Mouse (Mus musculus): Measurements from ENCODE around the gene Tex48. TPM values are rescaled to one million over a fixed set of nuclear protein-coding genes. Genes with fewer than 3 reads are reported as not detected.

Tex48 gene
- total and polyA plus RNA-seq, 3 experiments = not detected

DNA sequence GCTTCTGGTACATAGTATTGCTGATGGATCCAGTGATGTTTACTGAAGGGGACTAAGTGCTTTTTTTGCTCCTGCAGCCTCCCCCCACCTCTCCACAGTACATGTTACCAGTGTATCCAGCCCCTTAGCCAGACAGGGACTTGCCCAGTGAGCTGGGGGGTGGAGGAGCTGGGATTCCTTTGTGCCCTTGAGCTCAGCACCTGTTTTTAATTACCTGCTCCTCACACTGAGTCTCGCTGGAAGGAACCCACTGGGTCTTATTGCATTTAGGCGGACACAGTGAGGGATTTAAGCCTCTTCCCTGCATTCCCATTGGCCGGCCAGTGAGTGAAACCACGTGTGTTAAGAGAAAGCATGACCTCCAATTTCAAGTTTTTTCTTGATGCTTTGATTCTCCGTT lies 39.6 kb downstream of the Tex48 start:
- Histone ChIP-seq H3K4me3 (ENCODE audit: control insufficient read depth in 1 of 2, insufficient read depth in 1 of 2, low read depth in 2 of 2, low read length in 2 of 2) (no peak overlapping the region), H3K27ac (ENCODE audit: control insufficient read depth, low read depth, low read length) (no peak overlapping the region), H3K4me1 (ENCODE audit: control insufficient read depth in 1 of 2, insufficient read depth in 2 of 2, low read length in 2 of 2) (no peaks in the 10 kb centered on the region), H3K9ac (ENCODE audit: control insufficient read depth, low read depth, low read length, poor library complexity, severe bottlenecking) (no peak overlapping the region), H3K9me3 (replicated peaks; ENCODE audit: insufficient read depth, low read length) (no peaks in the 10 kb centered on the region), H3K36me3 (ENCODE audit: control insufficient read depth in 1 of 2, insufficient read depth in 2 of 2, low read length in 2 of 2) (no peaks in the 10 kb centered on the region), H3K27me3 (ENCODE audit: control insufficient read depth in 1 of 2, insufficient read depth in 2 of 2, low read length in 2 of 2) (no peaks in the 10 kb centered on the region), H3K79me2 (ENCODE audit: control insufficient read depth, insufficient read depth, low read length, poor library complexity) (no peaks in the 10 kb centered on the region)
- TF ChIP-seq ETS1 (IDR thresholded peaks at IDR 0.05; ENCODE audit: low read depth, low read length) (no peak), POLR2AphosphoS2 (IDR thresholded peaks at IDR 0.05; ENCODE audit: low read length) (no peak), UBTF (IDR thresholded peaks at IDR 0.05; ENCODE audit: borderline replicate concordance, insufficient read depth, low read depth, low read length) (no peak), NELFE (IDR thresholded peaks at IDR 0.05; ENCODE audit: low read depth, low read length) (no peak), ZMIZ1 (IDR thresholded peaks at IDR 0.05; ENCODE audit: low read depth, low read length) (no peak), MYB (IDR thresholded peaks at IDR 0.05; ENCODE audit: low read depth, low read length) (no peak), ELF1 (IDR thresholded peaks at IDR 0.05; ENCODE audit: low read depth, low read length) (no peak), POLR2A (IDR thresholded peaks at IDR 0.05; ENCODE audit: control insufficient read depth in 1 of 2, insufficient read depth in 1 of 2, low read depth in 1 of 2, low read length in 2 of 2, poor library complexity in 1 of 2) (no peak), KAT2A (conservative IDR thresholded peaks at IDR 0.05; ENCODE audit: low read depth, low read length) (no peak), CHD2 (IDR thresholded peaks at IDR 0.05; ENCODE audit: low read length) (no peak), RCOR1 (IDR thresholded peaks at IDR 0.05; ENCODE audit: low read depth, low read length) (no peak)
- DNase-seq (ENCODE audit: low read depth, low spot score) = no peak

DNA sequence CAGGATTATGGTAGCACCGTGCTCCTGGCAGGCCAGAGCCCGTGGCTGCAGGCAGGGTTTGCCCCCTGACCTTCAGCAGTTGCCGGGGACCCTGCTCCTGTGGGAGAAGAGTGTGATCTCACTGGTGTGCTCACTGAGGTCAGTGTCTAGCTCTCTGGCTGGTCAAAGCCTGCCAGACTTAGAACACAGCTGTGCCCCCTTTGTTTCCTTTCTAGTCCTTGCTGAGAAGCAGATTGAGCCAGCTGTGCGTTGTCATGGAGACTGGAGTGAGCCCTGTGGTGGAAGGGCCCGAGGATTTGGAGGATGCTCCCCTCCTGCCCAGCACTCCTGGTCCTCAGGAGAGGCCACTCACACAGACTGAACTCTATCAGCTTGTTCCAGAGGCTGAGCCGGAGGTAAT lies 42.1 kb downstream of the Tex48 start:
- H3K36me3 ChIP-seq (ENCODE audit: control insufficient read depth in 1 of 2, insufficient read depth in 2 of 2, low read length in 2 of 2) = no peaks in the 10 kb centered on the region

DNA sequence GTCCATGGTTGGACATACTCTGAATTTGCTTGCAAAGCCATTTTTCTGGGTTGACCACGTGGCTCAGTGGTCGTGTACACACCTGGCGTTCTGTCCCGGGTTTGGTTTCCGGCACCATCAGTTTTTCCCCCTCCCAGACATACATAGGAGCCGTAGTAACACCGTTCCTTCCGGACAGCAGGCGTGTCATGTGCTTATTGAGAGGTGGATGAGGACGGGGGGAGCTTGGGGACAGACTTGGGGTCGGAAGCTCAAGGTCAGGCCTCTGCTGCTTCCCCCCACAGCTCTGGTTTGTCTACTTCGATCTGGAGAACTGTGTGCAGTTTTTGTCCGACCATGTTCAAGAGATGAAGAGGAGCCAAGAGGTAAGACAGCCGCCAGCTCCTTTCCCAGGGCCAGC lies 42.6 kb downstream of the Tex48 start:
- no peaks in the 10 kb centered on the region for H3K36me3 ChIP-seq (ENCODE audit: control insufficient read depth in 1 of 2, insufficient read depth in 2 of 2, low read length in 2 of 2)
- no peak overlapping the region for H3K4me3 ChIP-seq (ENCODE audit: control insufficient read depth in 1 of 2, insufficient read depth in 1 of 2, low read depth in 2 of 2, low read length in 2 of 2)
- H3K9me3 ChIP-seq (replicated peaks; ENCODE audit: insufficient read depth, low read length) = no peaks in the 10 kb centered on the region
- H3K4me1 ChIP-seq (ENCODE audit: control insufficient read depth in 1 of 2, insufficient read depth in 2 of 2, low read length in 2 of 2) = no peaks in the 10 kb centered on the region
- H3K27me3 ChIP-seq (ENCODE audit: control insufficient read depth in 1 of 2, insufficient read depth in 2 of 2, low read length in 2 of 2) = no peaks in the 10 kb centered on the region
- H3K9ac ChIP-seq (ENCODE audit: control insufficient read depth, low read depth, low read length, poor library complexity, severe bottlenecking) = no peak overlapping the region
- DNase-seq (ENCODE audit: low read depth, low spot score) = no peak
- no peak overlapping the region for H3K27ac ChIP-seq (ENCODE audit: control insufficient read depth, low read depth, low read length)
- H3K79me2 ChIP-seq (ENCODE audit: control insufficient read depth, insufficient read depth, low read length, poor library complexity) = no peaks in the 10 kb centered on the region
- TF ChIP-seq UBTF (IDR thresholded peaks at IDR 0.05; ENCODE audit: borderline replicate concordance, insufficient read depth, low read depth, low read length) = no peak
- TF ChIP-seq GATA1 (IDR thresholded peaks at IDR 0.05; ENCODE audit: low read depth, low read length) = no peak
- TF ChIP-seq GABPA (IDR thresholded peaks at IDR 0.05; ENCODE audit: low read depth, low read length) = no peak
- TF ChIP-seq TCF12 (IDR thresholded peaks at IDR 0.05; ENCODE audit: low read depth, low read length) = no peak
- TF ChIP-seq ZMIZ1 (IDR thresholded peaks at IDR 0.05; ENCODE audit: low read depth, low read length) = no peak
- TF ChIP-seq CTCF (IDR thresholded peaks at IDR 0.05 in 2 of 3, conservative IDR thresholded peaks at IDR 0.05 in 1 of 3; ENCODE audit: control insufficient read depth in 1 of 3, insufficient read depth in 1 of 3, low read depth in 2 of 3, low read length in 3 of 3, poor library complexity in 1 of 3, severe bottlenecking in 1 of 3) = no peak
- TF ChIP-seq CHD1 (IDR thresholded peaks at IDR 0.05; ENCODE audit: low read depth, low read length) = no peak
- TF ChIP-seq MAFK (IDR thresholded peaks at IDR 0.05; ENCODE audit: borderline replicate concordance, low read depth, low read length) = no peak
- TF ChIP-seq KAT2A (conservative IDR thresholded peaks at IDR 0.05; ENCODE audit: low read depth, low read length) = no peak
- no peak for TF ChIP-seq POLR2AphosphoS5 (IDR thresholded peaks at IDR 0.05; ENCODE audit: borderline replicate concordance, low read depth, low read length)
- TF ChIP-seq ZNF384 (IDR thresholded peaks at IDR 0.05; ENCODE audit: low read depth, low read length) = no peak
- no peak for TF ChIP-seq SIN3A (IDR thresholded peaks at IDR 0.05; ENCODE audit: low read length)
- TF ChIP-seq USF1 (IDR thresholded peaks at IDR 0.05; ENCODE audit: low read depth, low read length) = no peak
- no peak for TF ChIP-seq MAZ (IDR thresholded peaks at IDR 0.05; ENCODE audit: low read depth, low read length)
- TF ChIP-seq ETS1 (IDR thresholded peaks at IDR 0.05; ENCODE audit: low read depth, low read length) = no peak

More for the DNA sequence above, 42.1 kb downstream of the Tex48 start:
- Histone ChIP-seq H3K4me1 (ENCODE audit: control insufficient read depth in 1 of 2, insufficient read depth in 2 of 2, low read length in 2 of 2) (no peaks in the 10 kb centered on the region), H3K4me3 (ENCODE audit: control insufficient read depth in 1 of 2, insufficient read depth in 1 of 2, low read depth in 2 of 2, low read length in 2 of 2) (no peak overlapping the region), H3K27ac (ENCODE audit: control insufficient read depth, low read depth, low read length) (no peak overlapping the region), H3K9me3 (replicated peaks; ENCODE audit: insufficient read depth, low read length) (no peaks in the 10 kb centered on the region), H3K79me2 (ENCODE audit: control insufficient read depth, insufficient read depth, low read length, poor library complexity) (no peaks in the 10 kb centered on the region), H3K9ac (ENCODE audit: control insufficient read depth, low read depth, low read length, poor library complexity, severe bottlenecking) (no peak overlapping the region), H3K27me3 (ENCODE audit: control insufficient read depth in 1 of 2, insufficient read depth in 2 of 2, low read length in 2 of 2) (no peaks in the 10 kb centered on the region)
- no peak for TF ChIP-seq NELFE (IDR thresholded peaks at IDR 0.05; ENCODE audit: low read depth, low read length)
- no peak for TF ChIP-seq MEF2A (IDR thresholded peaks at IDR 0.05; ENCODE audit: extremely low read depth, insufficient replicate concordance, low read depth, low read length, poor library complexity, severe bottlenecking)
- TF ChIP-seq GABPA (IDR thresholded peaks at IDR 0.05; ENCODE audit: low read depth, low read length) = no peak
- no peak for TF ChIP-seq ZC3H11A (IDR thresholded peaks at IDR 0.05; ENCODE audit: low read depth, low read length)
- no peak for TF ChIP-seq ZKSCAN1 (IDR thresholded peaks at IDR 0.05; ENCODE audit: low read depth, low read length)
- TF ChIP-seq UBTF (IDR thresholded peaks at IDR 0.05; ENCODE audit: borderline replicate concordance, insufficient read depth, low read depth, low read length) = no peak
- no peak for TF ChIP-seq POLR2AphosphoS5 (IDR thresholded peaks at IDR 0.05; ENCODE audit: borderline replicate concordance, low read depth, low read length)
- TF ChIP-seq ELF1 (IDR thresholded peaks at IDR 0.05; ENCODE audit: low read depth, low read length) = no peak
- TF ChIP-seq EP300 (IDR thresholded peaks at IDR 0.05; ENCODE audit: low read depth in 1 of 2, low read length in 2 of 2) = no peak
- no peak for TF ChIP-seq CTCF (IDR thresholded peaks at IDR 0.05 in 2 of 3, conservative IDR thresholded peaks at IDR 0.05 in 1 of 3; ENCODE audit: control insufficient read depth in 1 of 3, insufficient read depth in 1 of 3, low read depth in 2 of 3, low read length in 3 of 3, poor library complexity in 1 of 3, severe bottlenecking in 1 of 3)
- no peak for TF ChIP-seq TBP (IDR thresholded peaks at IDR 0.05; ENCODE audit: low read depth, low read length)
- no peak for TF ChIP-seq KAT2A (conservative IDR thresholded peaks at IDR 0.05; ENCODE audit: low read depth, low read length)
- no peak for DNase-seq (ENCODE audit: low read depth, low spot score)

Data from MEL (cell line).